Mouse (Mus musculus) small intestine, adult 2 months (tissue): Measurements from ENCODE around the gene Stat5b.

Experiments
- CTCF ChIP-seq: fragments of 200-500 bp; IDR thresholded peaks from 2 replicates; pipeline ENCODE4 v1.5.1; 2012; ENCODE audit warnings: low read depth, mild to moderate bottlenecking, control low read depth, inconsistent platforms, low read length, moderate library complexity, mixed read lengths; ENCODE audit not compliant: insufficient replicate concordance, insufficient read length; ENCODE audit errors: extremely low read depth
- POLR2A ChIP-seq: fragments of 200-500 bp; IDR thresholded peaks from 2 replicates; pipeline ENCODE4 v1.6.1; 2012; ENCODE audit warnings: low read depth, mild to moderate bottlenecking, control low read depth, inconsistent platforms, low read length, moderate library complexity

DNA sequence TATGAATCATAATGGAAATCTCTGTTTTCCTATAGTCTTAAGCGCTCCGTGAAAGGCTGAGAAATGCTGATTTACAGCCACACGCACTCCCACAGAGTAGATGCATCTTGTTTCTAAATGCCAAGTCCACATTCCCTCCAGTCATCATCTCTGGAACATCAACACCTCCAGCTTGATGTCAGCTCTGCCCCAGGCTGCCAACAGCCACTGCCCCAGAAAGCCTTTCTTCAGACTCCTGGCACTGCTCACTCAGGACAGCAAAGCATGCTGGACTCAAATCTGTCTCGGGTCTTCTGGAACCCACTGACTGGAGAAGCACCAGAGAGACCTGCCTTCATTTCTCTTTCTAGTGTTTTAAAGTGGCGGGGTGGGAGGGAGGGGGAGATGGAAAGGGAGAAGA, 41.9 kb upstream of the Stat5b start:
- TF ChIP-seq POLR2A = no peak
- TF ChIP-seq CTCF = no peak
